In the genomic region with DNA sequence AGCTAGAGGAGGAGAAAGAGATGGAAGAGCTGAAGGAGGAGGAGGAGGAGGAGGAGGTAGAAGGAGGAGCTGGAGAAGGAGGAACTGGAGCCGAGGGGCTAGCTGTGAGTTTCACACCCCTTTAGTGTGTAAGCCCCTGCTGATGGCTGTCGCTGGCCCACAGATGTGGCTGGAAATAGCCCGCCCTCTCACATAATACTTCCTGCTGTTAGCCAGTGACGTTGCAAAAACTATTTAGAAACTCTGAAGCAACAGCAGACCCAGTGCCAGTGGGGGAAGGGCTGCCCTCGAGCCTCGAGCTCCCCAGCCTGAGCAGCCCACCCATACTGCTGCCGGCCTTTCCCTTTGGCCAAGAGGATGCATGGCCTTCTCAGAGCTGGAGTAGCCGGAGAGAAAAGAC, we compare ENCODE assay signal across 8 mouse cellular contexts. TPM values are rescaled to one million over a fixed set of nuclear protein-coding genes. Genes with fewer than 3 reads are reported as not detected.
DNase-seq lines count a peak whose midpoint lies in the region; TF ChIP-seq lines count a peak whose summit lies in the region.

No protein-coding gene starts in this region.

- intact Hi-C loops in gastrocnemius, adult 2 months (cut with DNase I) = loop anchor here (5.0 kb wide), 1 partner anchor 86 kb away; no protein-coding TSS in a partner anchor
- intact Hi-C loops in heart, postnatal 36 days (cut with DNase I) = loop anchor here (2.0 kb wide), 1 partner anchor 28 kb away; no protein-coding TSS in a partner anchor

- H3K27ac ChIP-seq in gastrocnemius, adult 2 months = peak overlapping the region; percentile 89

- no peak for TF ChIP-seq CTCF in gastrocnemius, adult 2 months (IDR thresholded peaks at IDR 0.05)

- H3K4me3 ChIP-seq in gastrocnemius, adult 2 months = peak overlapping the region; percentile 48

- peak; percentile 59 for DNase-seq in gastrocnemius, adult 2 months
- no peak for DNase-seq in gastrocnemius, adult 8-10 months (ENCODE audit: low spot score in 2 of 2)
- peak; percentile 34 for DNase-seq in adipocyte (ENCODE audit: low spot score)
- peak; percentile 23 to 28 for DNase-seq in heart, postnatal 36 days
- DNase-seq in lung, postnatal 14 days = peak; percentile 54
- no peak for DNase-seq in urinary bladder, postnatal 25 days (ENCODE audit: low spot score)
- no peak for DNase-seq in right cerebral cortex, adult 2 months (ENCODE audit: low spot score in 2 of 2)
- no peak for DNase-seq in cerebellum, adult 11 months

RNA-seq across cellular contexts. Expression of a gene that starts 3.3 kb away (rescaled TPM):
- 1 to 10 TPM; 4.3 to 7.4 TPM for total RNA-seq in gastrocnemius, adult 2 months (2021)
- 1 to 10 TPM; 2.4 to 5.2 (median 3.5) TPM for total RNA-seq in gastrocnemius, adult 8-10 months (2022)
- 1 to 10 TPM; 5.5 to 6.7 TPM for total RNA-seq in heart, postnatal 36 days (2021)

RNA-seq across cellular contexts. Expression of a gene that starts 56.2 kb away (rescaled TPM):
- not detected for total RNA-seq in gastrocnemius, adult 2 months (2021)
- not detected for total RNA-seq in gastrocnemius, adult 8-10 months (2022)
- total RNA-seq in heart, postnatal 36 days (2021) = not detected

Comparison
In these comparisons a context has a peak if more than half of its experiments do, and no peak if none do; other contexts are left out.
1. DNase-seq: peak in gastrocnemius, adult 2 months (single experiment), adipocyte (single experiment), heart, postnatal 36 days (2 of 2) and lung, postnatal 14 days (single experiment); none in gastrocnemius, adult 8-10 months (0 of 2), urinary bladder, postnatal 25 days (single experiment), right cerebral cortex, adult 2 months (0 of 2) and cerebellum, adult 11 months (single experiment).